Comparison of ENCODE assay signal across 22 mouse cellular contexts in genomic region chr10:4100007-4100406, GRCm38 (mm10).
DNase-seq lines count a peak whose midpoint lies in the region; ATAC-seq lines count a peak whose summit lies in the region.
"Had no signal": no experiment of that assay in that cellular context is flagged by ENCODE, and none has a peak within 500 bp of the region (broad histone marks: within the 10 kb centered on the region; RNA-seq: fewer than 3 reads in every experiment).

No protein-coding gene starts in this region.

- ATAC-seq in CD4-positive, CD25-positive, alpha-beta regulatory T cell, adult 4 months = no peak
- ATAC-seq in activated CD4-positive, CD25-positive, alpha-beta regulatory T cell, adult 4 months = peak; percentile 57
- ATAC-seq in forebrain, embryonic 12.5 days (ENCODE audit: low FRiP score) = no peak
- ATAC-seq: forebrain, postnatal 0 days; midbrain, embryonic 15.5 days had no signal

- WGBS in forebrain, embryonic 12.5 days = 91% methylated on average over 6 of the region's 6 CpGs

- H3K9ac ChIP-seq in forebrain, embryonic 12.5 days = no peak overlapping the region
- H3K9ac ChIP-seq: forebrain, postnatal 0 days; limb, embryonic 13.5 days; liver, embryonic 15.5 days; midbrain, embryonic 15.5 days had no signal

- no peak overlapping the region for H3K4me2 ChIP-seq in forebrain, embryonic 12.5 days
- H3K4me2 ChIP-seq: limb, embryonic 13.5 days; liver, embryonic 15.5 days; midbrain, embryonic 15.5 days had no signal

- H3K9me3 ChIP-seq in forebrain, embryonic 12.5 days = no peaks in the 10 kb centered on the region
- H3K9me3 ChIP-seq: embryonic facial prominence, embryonic 10.5 days; G1E; limb, embryonic 13.5 days; liver, embryonic 15.5 days; megakaryocyte, embryonic 14.5 days; midbrain, embryonic 15.5 days had no signal

- DNase-seq in CD4-positive, CD25-positive, alpha-beta regulatory T cell, adult 2 months (ENCODE audit: low read depth, low spot score) = peak; percentile 14
- DNase-seq in A20 (ENCODE audit: low read depth, low spot score) = peak; percentile 90
- peak; percentile 60 to 82 for DNase-seq in thymus, adult 18-20 months
- DNase-seq in frontal cortex, postnatal 14 days (ENCODE audit: low spot score in 2 of 2) = no peak
- DNase-seq in embryo, embryonic 9.5 days (ENCODE audit: extremely low spot score) = no peak
- DNase-seq: adrenal gland, adult 2 months; cerebellum, adult 11 months; cerebellum, postnatal 36 days; forebrain, postnatal 0 days; gastrocnemius, postnatal 14 days; kidney, adult 9 months; kidney, postnatal 36 days; lung, postnatal 10 days had no signal

- H3K27ac ChIP-seq in forebrain, embryonic 12.5 days = no peak overlapping the region
- H3K27ac ChIP-seq: embryonic facial prominence, embryonic 10.5 days; limb, embryonic 13.5 days; liver, embryonic 15.5 days; midbrain, embryonic 15.5 days had no signal

- H3K4me1 ChIP-seq in forebrain, embryonic 12.5 days = no peaks in the 10 kb centered on the region
- H3K4me1 ChIP-seq: embryonic facial prominence, embryonic 10.5 days; limb, embryonic 13.5 days; midbrain, embryonic 15.5 days had no signal

- no peaks in the 10 kb centered on the region for H3K27me3 ChIP-seq in forebrain, embryonic 12.5 days
- H3K27me3 ChIP-seq: limb, embryonic 13.5 days; liver, embryonic 15.5 days; megakaryocyte, embryonic 14.5 days; midbrain, embryonic 15.5 days had no signal

- no peak overlapping the region for H3K4me3 ChIP-seq in forebrain, embryonic 12.5 days (replicated peaks)
- H3K4me3 ChIP-seq: embryonic facial prominence, embryonic 10.5 days; limb, embryonic 13.5 days; liver, embryonic 15.5 days; megakaryocyte, embryonic 14.5 days; midbrain, embryonic 15.5 days had no signal

- H3K36me3 ChIP-seq in forebrain, embryonic 12.5 days (replicated peaks) = peaks cover 3% of the 10 kb centered on the region; the same call in 1 of the 2 replicates
- H3K36me3 ChIP-seq: midbrain, embryonic 15.5 days had no signal

Comparison
In these comparisons a context has a peak if more than half of its experiments do, and no peak if none do; other contexts are left out.
1. DNase-seq: peak in CD4-positive, CD25-positive, alpha-beta regulatory T cell, adult 2 months (single experiment), A20 (single experiment) and thymus, adult 18-20 months (2 of 2); none in frontal cortex, postnatal 14 days (0 of 2) and embryo, embryonic 9.5 days (single experiment).